Mouse (Mus musculus): ENCODE measurements at regions not wholly inside any gene's neighbourhood (a gene's known extent, or its start where the extent isn't known, plus 50 kb on each side); places are given as distances from the start of the nearest gene placed in this dataset.

DNA sequence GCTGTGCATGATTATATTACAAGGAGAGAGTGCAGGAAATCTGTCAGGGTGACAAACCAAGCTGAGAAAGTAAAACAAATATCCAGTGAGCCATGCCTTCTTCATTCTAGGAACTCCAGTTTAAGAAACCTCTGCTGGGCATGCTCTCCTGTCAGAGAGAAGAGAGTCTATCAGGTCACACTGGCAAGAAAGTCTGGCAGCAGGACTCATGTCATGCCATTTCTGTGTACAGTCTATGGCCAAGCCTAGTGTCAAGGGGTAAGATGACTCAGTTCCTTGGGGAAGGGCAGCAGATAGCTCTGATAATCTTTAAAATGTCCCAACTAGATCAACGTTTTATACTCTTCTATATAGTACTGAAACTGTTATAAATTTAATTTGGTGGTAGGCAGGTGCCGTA is 128.0 kb upstream of the Npvf start:
- H3K4me2 ChIP-seq (replicated peaks): no peak overlapping the region
- no peak for ATAC-seq (ENCODE audit: low FRiP score)
- H3K9me3 ChIP-seq (replicated peaks): no peaks in the 10 kb centered on the region
- no peak overlapping the region for H3K4me3 ChIP-seq
- no peaks in the 10 kb centered on the region for H3K27me3 ChIP-seq
- peaks cover 20% of the 10 kb centered on the region for H3K4me1 ChIP-seq
- no peaks in the 10 kb centered on the region for H3K36me3 ChIP-seq
- no peak overlapping the region for H3K9ac ChIP-seq
- 77% methylated on average over 2 of the region's 2 CpGs for WGBS
- H3K27ac ChIP-seq: no peak overlapping the region

DNA sequence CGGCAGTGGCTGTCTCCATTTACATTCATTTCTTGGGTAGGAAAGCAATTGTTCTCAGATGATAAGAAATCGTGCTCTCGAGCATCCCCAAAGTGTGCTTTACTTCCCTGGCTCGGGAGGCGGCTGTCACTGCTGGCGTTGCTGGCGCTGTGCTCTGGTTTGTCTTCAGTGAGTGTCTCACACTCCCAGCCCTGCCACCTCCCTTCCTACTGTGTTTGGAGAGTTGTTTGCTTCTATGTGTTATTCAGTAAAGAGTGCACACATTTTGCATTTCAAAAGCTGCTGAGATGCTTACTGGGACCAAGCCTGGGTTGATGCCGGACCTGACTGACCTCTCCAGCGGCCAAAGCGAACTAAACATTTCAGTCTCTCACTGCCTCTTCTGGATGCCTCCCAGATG is 129.3 kb upstream of the Npvf start:
- H3K4me2 ChIP-seq (replicated peaks): no peak overlapping the region
- no peaks in the 10 kb centered on the region for H3K36me3 ChIP-seq
- 57% methylated on average over 10 of the region's 10 CpGs for WGBS
- no peak overlapping the region for H3K27ac ChIP-seq
- no peak overlapping the region for H3K9ac ChIP-seq
- no peak overlapping the region for H3K4me3 ChIP-seq
- H3K4me1 ChIP-seq: peaks cover 9% of the 10 kb centered on the region
- no peak for ATAC-seq (ENCODE audit: low FRiP score)
- no peaks in the 10 kb centered on the region for H3K9me3 ChIP-seq (replicated peaks)
- H3K27me3 ChIP-seq: no peaks in the 10 kb centered on the region

DNA sequence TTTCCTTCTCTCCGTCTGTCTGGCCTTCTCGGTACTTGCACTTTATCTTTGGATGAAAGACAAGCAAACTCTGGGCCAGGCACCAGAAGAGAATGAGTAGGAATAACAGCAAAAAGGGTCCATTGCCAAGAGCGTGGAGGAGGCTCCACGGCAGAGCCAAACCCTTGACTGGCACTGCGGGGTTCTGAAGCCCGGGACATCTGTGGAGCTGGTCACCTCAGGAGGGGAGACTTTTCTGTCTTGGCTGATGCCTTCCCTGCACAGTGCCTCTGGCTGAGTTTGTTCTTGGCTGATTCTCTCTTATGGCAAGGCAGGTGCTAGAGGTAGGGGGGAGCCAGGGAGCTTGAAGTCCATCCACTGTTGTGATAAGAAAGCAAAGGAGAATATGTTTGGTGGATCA is 130.1 kb upstream of the Npvf start:
- Histone ChIP-seq H3K27ac (no peak overlapping the region), H3K4me2 (replicated peaks) (no peak overlapping the region), H3K27me3 (no peaks in the 10 kb centered on the region), H3K36me3 (no peaks in the 10 kb centered on the region), H3K9me3 (replicated peaks) (no peaks in the 10 kb centered on the region), H3K4me3 (no peak overlapping the region), H3K9ac (no peak overlapping the region), H3K4me1 (peaks cover 7% of the 10 kb centered on the region)
- no peak for ATAC-seq (ENCODE audit: low FRiP score)
- WGBS: 87% methylated on average over 6 of the region's 6 CpGs

DNA sequence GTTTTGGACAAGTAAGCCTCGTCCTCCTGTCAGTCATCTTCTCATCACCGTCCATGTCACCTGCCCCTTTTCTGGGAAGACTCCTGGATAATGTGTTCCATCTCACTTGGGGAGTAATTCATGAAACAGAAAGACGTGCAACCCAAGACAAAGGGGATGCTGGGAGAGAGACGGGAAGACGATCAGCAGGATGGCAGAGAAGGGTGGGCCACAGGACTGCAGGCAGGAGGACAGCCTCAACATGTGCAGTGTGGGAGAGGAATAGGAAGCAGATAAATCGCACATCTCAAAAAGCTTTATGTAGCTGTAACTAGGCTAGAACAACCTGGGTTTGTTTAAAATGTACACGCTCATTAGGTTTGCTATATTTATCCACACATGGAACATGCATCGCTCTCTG is 133.4 kb upstream of the Npvf start:
- Histone ChIP-seq H3K4me3 (no peak overlapping the region), H3K9ac (no peak overlapping the region), H3K36me3 (no peaks in the 10 kb centered on the region), H3K9me3 (replicated peaks) (no peaks in the 10 kb centered on the region), H3K27me3 (no peaks in the 10 kb centered on the region), H3K4me2 (replicated peaks) (no peak overlapping the region), H3K4me1 (peaks cover 7% of the 10 kb centered on the region), H3K27ac (no peak overlapping the region)
- 90% methylated on average over 8 of the region's 8 CpGs for WGBS
- no peak for ATAC-seq (ENCODE audit: low FRiP score)

DNA sequence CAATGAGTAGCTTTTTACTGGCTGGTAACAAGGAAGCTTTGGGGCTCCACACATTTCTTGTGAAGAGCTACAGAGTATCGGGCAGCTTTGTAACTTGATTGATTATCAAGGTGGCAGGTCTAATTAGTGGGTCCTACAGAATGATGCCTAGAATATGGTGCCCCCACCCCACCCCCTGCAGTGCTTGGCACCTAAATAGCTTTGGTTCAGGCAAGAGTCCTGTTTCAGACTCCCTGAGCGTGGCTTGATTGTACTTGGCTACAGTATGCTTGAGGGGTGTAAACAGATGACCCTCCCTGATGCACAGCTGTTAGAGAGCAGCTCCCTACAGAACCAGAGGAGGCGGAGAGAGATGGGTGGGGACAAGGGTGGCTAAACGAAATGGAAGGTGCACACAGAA is 145.7 kb upstream of the Npvf start:
- Histone ChIP-seq H3K36me3 (no peaks in the 10 kb centered on the region), H3K9ac (no peak overlapping the region), H3K9me3 (replicated peaks) (no peaks in the 10 kb centered on the region), H3K27ac (no peak overlapping the region), H3K27me3 (peaks cover 4% of the 10 kb centered on the region; the same call in 1 of the 2 replicates), H3K4me2 (replicated peaks) (no peak overlapping the region), H3K4me1 (peaks cover 12% of the 10 kb centered on the region), H3K4me3 (no peak overlapping the region)
- WGBS: 69% methylated on average over 4 of the region's 4 CpGs
- ATAC-seq (ENCODE audit: low FRiP score): no peak

DNA sequence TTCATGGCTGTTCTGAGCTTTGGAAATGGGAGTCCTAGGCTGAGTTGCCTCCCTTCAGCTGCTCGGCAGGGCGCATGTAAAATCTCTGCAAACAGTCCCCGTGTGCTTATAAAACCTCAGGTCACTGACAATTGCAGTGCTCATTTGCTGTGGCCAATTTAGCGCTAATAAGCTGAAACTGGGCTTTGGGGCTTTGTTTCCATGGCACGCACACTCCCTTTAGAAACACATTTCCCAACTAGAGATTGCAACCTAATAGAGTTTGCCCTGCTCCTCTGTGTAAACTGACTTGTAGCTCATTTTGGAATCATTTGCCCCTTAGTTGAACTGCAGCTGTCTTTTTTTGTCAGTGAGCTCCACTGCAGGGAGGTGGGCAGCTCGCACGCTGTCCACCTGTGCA is 148.7 kb upstream of the Npvf start:
- Histone ChIP-seq H3K9ac (no peak overlapping the region), H3K27me3 (peaks cover 4% of the 10 kb centered on the region; the same call in 1 of the 2 replicates), H3K9me3 (replicated peaks) (no peaks in the 10 kb centered on the region), H3K27ac (peak overlapping the region; percentile 41; the same call in 1 of the 2 replicates), H3K4me1 (peaks cover 12% of the 10 kb centered on the region), H3K4me2 (replicated peaks) (no peak overlapping the region), H3K4me3 (no peak overlapping the region), H3K36me3 (no peaks in the 10 kb centered on the region)
- no peak for ATAC-seq (ENCODE audit: low FRiP score)
- 66% methylated on average over 7 of the region's 7 CpGs for WGBS

DNA sequence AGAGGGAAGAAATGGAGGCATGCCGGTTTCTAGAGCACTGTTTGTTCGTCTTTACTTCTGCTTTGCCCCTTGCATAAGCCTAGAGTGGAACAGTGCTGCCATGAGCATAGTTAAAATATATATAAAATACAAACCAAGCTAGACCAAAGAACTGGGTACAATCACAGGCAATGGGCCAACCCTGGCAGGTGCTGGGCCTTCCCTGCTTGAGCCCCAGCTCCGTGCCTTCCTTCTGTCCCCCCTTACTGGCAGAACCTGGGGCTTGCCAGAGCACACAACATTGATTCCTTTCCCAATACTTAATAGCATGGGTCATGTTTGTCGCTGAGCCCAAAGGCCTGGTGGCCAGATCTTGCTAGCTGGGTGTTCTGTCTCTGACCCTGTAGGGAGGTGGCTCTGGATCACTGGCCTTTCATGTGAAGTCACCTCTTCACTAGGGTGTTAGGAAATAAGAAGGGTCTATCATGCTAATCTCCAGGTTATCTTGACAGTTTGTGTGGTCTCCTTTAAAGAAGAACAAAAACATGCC is 150.3 kb upstream of the Npvf start:
- 90% methylated on average over 4 of the region's 4 CpGs for WGBS
- no peak overlapping the region for H3K27ac ChIP-seq
- H3K27me3 ChIP-seq: peaks cover 4% of the 10 kb centered on the region; the same call in 1 of the 2 replicates

DNA sequence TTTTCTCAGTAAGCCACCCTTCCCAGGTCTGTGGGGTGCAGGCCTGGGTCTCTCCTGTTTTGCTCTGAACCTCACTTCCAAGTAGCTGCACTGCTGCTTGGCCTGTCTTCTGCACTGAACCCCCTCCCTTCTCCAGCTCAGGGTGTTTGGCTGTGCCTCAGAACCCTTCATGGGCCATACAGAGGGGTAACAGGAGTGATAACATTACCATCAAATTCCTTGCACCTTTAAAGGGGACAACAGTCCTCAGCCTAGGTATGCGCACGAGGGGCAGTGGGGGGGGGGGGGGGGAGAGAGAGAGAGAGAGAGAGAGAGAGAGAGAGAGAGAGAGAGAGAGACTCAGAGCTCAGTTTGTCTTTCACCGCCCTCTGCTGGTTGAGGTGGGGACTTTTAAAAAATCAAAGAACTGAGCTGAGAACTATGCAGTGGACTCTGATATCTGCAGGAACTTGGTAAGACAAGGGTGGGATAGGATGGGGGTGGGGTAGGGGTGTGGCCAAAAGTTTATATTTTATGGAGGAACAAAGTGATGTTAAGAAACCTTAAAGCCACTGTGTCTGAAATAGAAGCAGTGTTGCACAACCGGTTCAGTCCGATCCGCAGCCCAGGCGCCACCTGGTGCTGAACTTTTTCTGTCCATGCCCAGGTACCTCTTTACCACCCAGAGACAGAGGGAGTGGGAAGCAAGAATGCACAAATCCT is 152.3 kb upstream of the Npvf start:
- Histone ChIP-seq H3K4me1 (peaks cover 32% of the 10 kb centered on the region), H3K36me3 (no peaks in the 10 kb centered on the region), H3K9ac (no peak overlapping the region), H3K27ac (no peak overlapping the region), H3K9me3 (replicated peaks) (no peaks in the 10 kb centered on the region), H3K27me3 (peaks cover 4% of the 10 kb centered on the region; the same call in 1 of the 2 replicates), H3K4me2 (replicated peaks) (no peak overlapping the region), H3K4me3 (no peak overlapping the region)
- ATAC-seq (ENCODE audit: low FRiP score): peak; percentile 68
- 25% methylated on average over 7 of the region's 7 CpGs for WGBS

More for the DNA sequence above, 150.3 kb upstream of the Npvf start:
- Histone ChIP-seq H3K4me1 (peaks cover 23% of the 10 kb centered on the region), H3K4me3 (no peak overlapping the region), H3K36me3 (no peaks in the 10 kb centered on the region), H3K9ac (no peak overlapping the region), H3K4me2 (replicated peaks) (no peak overlapping the region), H3K9me3 (replicated peaks) (no peaks in the 10 kb centered on the region)
- ATAC-seq (ENCODE audit: low FRiP score): no peak

DNA sequence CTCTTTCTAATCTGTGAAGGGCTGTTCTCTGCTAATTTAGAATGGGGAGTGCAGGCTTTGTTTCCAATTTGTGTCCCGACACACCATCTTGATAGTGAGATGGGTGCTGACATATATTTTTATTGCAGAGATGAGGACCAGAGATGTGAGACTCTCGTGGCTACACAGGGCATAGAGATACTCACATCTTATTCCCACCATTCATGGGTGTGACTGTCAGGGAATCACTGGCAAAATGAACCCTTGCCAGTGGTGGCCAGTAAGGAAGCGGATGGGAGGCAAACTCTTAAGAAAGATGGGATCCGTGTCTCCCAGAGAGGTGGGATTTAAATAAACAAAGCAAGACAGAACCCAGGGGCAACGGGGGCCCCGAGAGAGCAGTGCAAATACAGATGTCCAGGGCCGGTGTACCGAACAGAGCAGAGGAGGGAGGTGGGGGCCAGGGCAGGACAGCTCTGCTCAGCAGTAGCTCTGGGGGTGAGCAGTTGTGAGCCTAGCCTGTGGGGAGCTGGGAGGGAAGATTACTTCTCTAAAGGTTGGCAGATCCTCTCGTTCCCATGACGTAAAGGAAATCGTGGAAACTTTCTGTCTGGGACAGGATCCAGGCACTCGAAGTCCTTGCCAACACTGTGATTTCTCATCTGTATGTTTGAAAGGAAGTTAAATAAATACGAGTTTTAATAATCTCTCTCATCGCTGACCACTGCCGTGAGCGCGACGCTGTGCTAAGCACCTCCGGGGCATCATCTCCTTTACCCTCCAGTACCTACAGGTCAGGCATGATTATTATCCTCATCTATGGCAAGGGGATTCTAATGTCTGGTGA is 153.2 kb upstream of the Npvf start:
- H3K27ac ChIP-seq: no peak overlapping the region
- no peaks in the 10 kb centered on the region for H3K36me3 ChIP-seq
- H3K4me3 ChIP-seq: no peak overlapping the region
- 0 out of 2 replicates have a peak, but pooled peaks have one; percentile 47 for ATAC-seq (ENCODE audit: low FRiP score)
- H3K27me3 ChIP-seq: peaks cover 4% of the 10 kb centered on the region; the same call in 1 of the 2 replicates
- no peaks in the 10 kb centered on the region for H3K9me3 ChIP-seq (replicated peaks)
- 65% methylated on average over 19 of the region's 19 CpGs for WGBS
- H3K4me1 ChIP-seq: peaks cover 32% of the 10 kb centered on the region
- H3K9ac ChIP-seq: no peak overlapping the region
- no peak overlapping the region for H3K4me2 ChIP-seq (replicated peaks)

DNA sequence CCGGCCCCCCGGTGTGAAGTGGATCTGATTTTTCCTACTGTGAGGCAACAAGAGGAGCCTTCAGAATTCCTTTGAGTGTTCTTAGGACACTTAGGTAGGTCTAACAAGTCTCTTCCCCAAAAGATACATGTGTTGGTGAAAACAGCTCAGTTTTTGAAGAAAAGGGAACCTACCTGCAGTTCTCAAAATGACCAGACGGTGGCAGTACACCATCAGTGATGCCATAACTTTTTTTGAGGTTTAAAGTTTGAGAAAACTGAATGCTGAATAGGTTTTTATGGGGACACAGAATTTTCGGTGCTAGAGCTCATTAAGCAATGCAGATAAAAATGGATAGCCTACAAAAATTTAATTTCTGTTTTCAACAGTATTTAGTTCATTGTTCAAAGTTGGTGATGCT is 153.9 kb upstream of the Npvf start:
- Histone ChIP-seq H3K9me3 (replicated peaks) (no peaks in the 10 kb centered on the region), H3K4me3 (no peak overlapping the region), H3K4me2 (replicated peaks) (no peak overlapping the region), H3K36me3 (no peaks in the 10 kb centered on the region), H3K27ac (no peak overlapping the region), H3K9ac (no peak overlapping the region), H3K4me1 (peaks cover 31% of the 10 kb centered on the region), H3K27me3 (peaks cover 3% of the 10 kb centered on the region; the same call in 1 of the 2 replicates)
- ATAC-seq (ENCODE audit: low FRiP score): no peak
- 11% methylated on average over 4 of the region's 4 CpGs for WGBS

DNA sequence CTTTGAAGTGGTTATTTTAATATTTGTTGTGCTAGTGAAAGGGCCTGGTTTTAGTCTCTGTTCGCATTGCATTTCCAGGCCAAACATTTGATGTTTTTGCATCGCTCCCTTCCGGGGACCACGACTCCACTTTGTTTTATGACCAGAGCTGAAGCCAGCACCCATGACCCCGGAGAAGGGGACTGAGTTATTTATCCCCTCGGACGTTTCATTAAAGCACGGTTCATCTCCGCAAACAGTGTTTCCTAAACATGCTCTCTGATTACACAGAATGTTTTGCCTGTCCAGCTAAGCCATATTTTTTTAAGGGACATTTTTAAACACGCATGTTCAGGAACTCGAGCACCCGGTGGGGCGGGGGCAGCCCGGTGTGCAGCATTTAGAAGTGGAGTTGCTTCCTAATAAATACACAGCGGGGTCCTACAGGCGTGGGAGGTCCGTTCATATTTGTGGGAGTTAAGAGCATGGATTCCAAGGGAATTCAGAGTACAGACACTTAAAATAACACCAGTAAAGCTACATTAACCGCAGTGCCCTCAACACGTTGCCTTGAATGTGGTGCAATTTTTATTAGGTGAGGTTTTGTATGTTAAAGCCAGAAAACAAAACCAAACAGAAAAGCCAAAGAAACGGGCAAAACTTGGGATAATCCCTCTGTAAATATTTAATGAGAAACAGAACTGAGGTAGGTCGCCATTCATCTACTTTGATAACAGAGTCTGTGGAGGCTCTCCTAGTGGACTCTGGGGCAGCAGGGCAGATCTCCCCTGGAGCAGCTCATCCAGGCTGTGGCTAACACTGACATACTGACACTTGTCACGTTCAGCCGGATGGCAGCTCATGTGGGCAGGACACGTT is 154.8 kb upstream of the Npvf start:
- peaks cover 30% of the 10 kb centered on the region for H3K4me1 ChIP-seq
- no peak overlapping the region for H3K4me3 ChIP-seq
- no peak for ATAC-seq (ENCODE audit: low FRiP score)
- 51% methylated on average over 24 of the region's 24 CpGs for WGBS
- H3K27me3 ChIP-seq: no peaks in the 10 kb centered on the region
- H3K27ac ChIP-seq: 0 out of 2 replicates have a peak overlapping the region, but pooled peaks have one; percentile 46
- no peaks in the 10 kb centered on the region for H3K36me3 ChIP-seq
- no peak overlapping the region for H3K4me2 ChIP-seq (replicated peaks)
- H3K9ac ChIP-seq: 0 out of 2 replicates have a peak overlapping the region, but pooled peaks have one; percentile 1
- no peaks in the 10 kb centered on the region for H3K9me3 ChIP-seq (replicated peaks)

DNA sequence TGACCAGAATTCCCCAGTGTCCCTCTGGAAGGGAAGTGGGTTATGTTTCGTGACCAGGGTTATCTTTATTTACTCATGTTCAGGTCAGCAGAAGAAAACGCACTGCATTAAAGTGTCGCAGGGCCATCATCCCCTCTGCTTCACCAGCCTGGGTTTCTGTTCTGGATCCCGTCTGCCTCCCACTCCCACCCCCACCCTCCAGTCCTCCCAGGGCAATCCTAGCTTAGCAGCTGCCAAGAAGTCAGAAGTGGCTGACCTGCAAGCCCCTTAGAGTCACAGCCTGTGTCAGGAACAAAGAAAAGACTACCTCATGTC is 155.4 kb upstream of the Npvf start:
- no peaks in the 10 kb centered on the region for H3K9me3 ChIP-seq (replicated peaks)
- H3K36me3 ChIP-seq: no peaks in the 10 kb centered on the region
- H3K4me2 ChIP-seq (replicated peaks): no peak overlapping the region
- 0 out of 2 replicates have a peak overlapping the region, but pooled peaks have one; percentile 1 for H3K9ac ChIP-seq
- peaks cover 30% of the 10 kb centered on the region for H3K4me1 ChIP-seq
- no peak overlapping the region for H3K4me3 ChIP-seq
- 0 out of 2 replicates have a peak overlapping the region, but pooled peaks have one; percentile 46 for H3K27ac ChIP-seq
- 35% methylated on average over 4 of the region's 4 CpGs for WGBS
- no peaks in the 10 kb centered on the region for H3K27me3 ChIP-seq
- no peak for ATAC-seq (ENCODE audit: low FRiP score)
